In the genomic region with DNA sequence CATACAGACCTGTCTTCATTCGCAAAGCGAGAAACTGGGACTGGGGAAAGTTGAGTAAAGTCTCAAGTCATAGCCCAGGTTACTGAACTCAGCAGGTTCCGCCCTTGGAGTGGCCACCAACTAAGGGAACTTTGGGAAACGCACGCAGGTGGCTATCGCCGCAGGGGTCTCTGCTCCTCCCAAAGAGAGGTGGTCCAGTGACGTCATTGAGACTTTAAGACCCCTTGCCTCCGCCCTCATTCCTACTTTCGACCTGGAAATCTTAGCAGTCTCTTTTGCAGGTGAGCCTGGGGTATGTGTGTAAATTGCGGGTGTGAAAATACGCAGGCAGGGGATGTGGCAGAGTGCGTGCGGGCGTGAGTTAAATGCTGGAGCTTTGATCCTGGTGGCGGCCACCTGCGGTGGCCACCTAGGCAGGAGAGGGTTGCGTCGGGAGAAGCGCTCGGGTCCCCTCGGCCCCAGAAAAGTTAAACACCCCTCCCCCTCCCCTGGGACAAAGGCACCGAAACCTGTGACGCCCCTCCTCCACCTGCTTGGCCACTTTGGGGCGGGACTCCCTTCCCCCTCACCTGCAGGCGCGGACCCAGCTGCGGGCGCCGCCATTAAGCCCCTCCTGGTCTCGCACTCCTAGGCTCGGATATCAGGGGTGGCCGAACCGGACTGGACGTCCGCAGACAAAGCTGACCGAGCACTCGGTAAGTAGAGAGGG, we compare ENCODE assay signal across 9 mouse cellular contexts. TPM values are rescaled to one million over a fixed set of nuclear protein-coding genes. Genes with fewer than 3 reads are reported as not detected.
DNase-seq lines count a peak whose midpoint lies in the region; ATAC-seq lines count a peak whose summit lies in the region.
"Had no signal": no experiment of that assay in that cellular context is flagged by ENCODE, and none has a peak within 500 bp of the region (broad histone marks: within the 10 kb centered on the region; RNA-seq: fewer than 3 reads in every experiment).

TSS of gene Cldn6 (plus strand) at position 123 of the 709 bp plus-strand sequence.

- H3K27me3 ChIP-seq in kidney, embryonic 15.5 days, result peaks cover 76% of the 10 kb centered on the region
- peaks cover 99% of the 10 kb centered on the region for H3K27me3 ChIP-seq in forebrain, embryonic 10.5 days (ENCODE audit: poor library complexity, severe bottlenecking)
- peaks cover 30% of the 10 kb centered on the region; the same call in 1 of the 2 replicates for H3K27me3 ChIP-seq in intestine, embryonic 16.5 days (replicated peaks; ENCODE audit: control insufficient read depth, insufficient read depth, low read length)
- H3K27me3 ChIP-seq in neural tube, embryonic 12.5 days (replicated peaks), result peaks cover 90% of the 10 kb centered on the region

- peaks cover 88% of the 10 kb centered on the region for H3K4me1 ChIP-seq in kidney, embryonic 15.5 days
- H3K4me1 ChIP-seq in forebrain, embryonic 10.5 days, result peaks cover 71% of the 10 kb centered on the region
- H3K4me1 ChIP-seq in intestine, embryonic 16.5 days (ENCODE audit: control insufficient read depth, insufficient read depth, low read length), result peaks cover 53% of the 10 kb centered on the region
- H3K4me1 ChIP-seq in neural tube, embryonic 12.5 days, result peaks cover 40% of the 10 kb centered on the region

- H3K4me2 ChIP-seq in kidney, embryonic 15.5 days, result peak within 1 kb of the TSS; percentile 65
- H3K4me2 ChIP-seq in intestine, embryonic 16.5 days (ENCODE audit: low read depth, low read length), result peak within 1 kb of the TSS; percentile 52
- peak within 1 kb of the TSS; percentile 27 for H3K4me2 ChIP-seq in neural tube, embryonic 12.5 days (replicated peaks)

- H3K4me3 ChIP-seq in kidney, embryonic 15.5 days (replicated peaks), result peak within 1 kb of the TSS; percentile 47
- peak within 1 kb of the TSS; percentile 44 for H3K4me3 ChIP-seq in forebrain, embryonic 10.5 days
- H3K4me3 ChIP-seq in intestine, embryonic 16.5 days (ENCODE audit: low read length), result peak within 1 kb of the TSS; percentile 32
- H3K4me3 ChIP-seq in neural tube, embryonic 12.5 days, result no peak within 1 kb of the TSS

- no peak for DNase-seq in kidney, adult 8-10 months
- DNase-seq in forebrain, embryonic 10.5 days (ENCODE audit: extremely low spot score, low spot score), result no peak
- no peak for DNase-seq in adrenal gland, postnatal 10 days
- DNase-seq in adrenal gland, adult 2 months, result no peak
- DNase-seq in adrenal gland, adult 18-20 months (ENCODE audit: low spot score in 2 of 2), result no peak

- H3K27ac ChIP-seq in kidney, embryonic 15.5 days, result peak within 1 kb of the TSS; percentile 81
- H3K27ac ChIP-seq in forebrain, embryonic 10.5 days, result peak within 1 kb of the TSS; percentile 32; the same call in 1 of the 2 replicates
- no peak within 1 kb of the TSS for H3K27ac ChIP-seq in intestine, embryonic 16.5 days (ENCODE audit: low read length)
- H3K27ac ChIP-seq in neural tube, embryonic 12.5 days, result no peak within 1 kb of the TSS

- H3K9ac ChIP-seq in kidney, embryonic 15.5 days, result peak within 1 kb of the TSS; percentile 47
- H3K9ac ChIP-seq in intestine, embryonic 16.5 days (ENCODE audit: low read depth, low read length), result peak within 1 kb of the TSS; percentile 55
- H3K9ac ChIP-seq in neural tube, embryonic 12.5 days, result no peak within 1 kb of the TSS

- no peak for ATAC-seq in kidney, embryonic 15.5 days (replicated peaks; ENCODE audit: low FRiP score)
- ATAC-seq in intestine, embryonic 16.5 days, result no peak
- no peak for ATAC-seq in neural tube, embryonic 12.5 days (ENCODE audit: low FRiP score, low read depth)

- WGBS in kidney, embryonic 15.5 days, result 2% methylated on average over 38 of the region's 38 CpGs
- WGBS in forebrain, embryonic 10.5 days, result 1% methylated on average over 38 of the region's 38 CpGs
- WGBS in intestine, embryonic 16.5 days, result 3% methylated on average over 38 of the region's 38 CpGs
- WGBS in neural tube, embryonic 12.5 days, result 3% methylated on average over 38 of the region's 38 CpGs

- H3K36me3 ChIP-seq in kidney, embryonic 15.5 days, result no peaks in the 10 kb centered on the region
- H3K36me3 ChIP-seq in forebrain, embryonic 10.5 days (replicated peaks), result no peaks in the 10 kb centered on the region
- no peaks in the 10 kb centered on the region for H3K36me3 ChIP-seq in intestine, embryonic 16.5 days (ENCODE audit: control insufficient read depth, insufficient read depth, low read length)
- no peaks in the 10 kb centered on the region for H3K36me3 ChIP-seq in neural tube, embryonic 12.5 days

- H3K9me3 ChIP-seq in kidney, embryonic 15.5 days (replicated peaks), result no peaks in the 10 kb centered on the region
- no peaks in the 10 kb centered on the region for H3K9me3 ChIP-seq in forebrain, embryonic 10.5 days
- no peaks in the 10 kb centered on the region for H3K9me3 ChIP-seq in intestine, embryonic 16.5 days (ENCODE audit: control insufficient read depth, low read length)
- H3K9me3 ChIP-seq in neural tube, embryonic 12.5 days, result no peaks in the 10 kb centered on the region

RNA-seq across cellular contexts. Expression of gene Cldn6, which starts in this region (rescaled TPM):
- 189 and 191 TPM in 2 replicates for polyA plus RNA-seq in kidney, embryonic 15.5 days (2015; fragmentation: Nextera tagmentation; extraction: Ambion mirVana)
- 28.5 and 32.8 TPM in 2 replicates for polyA plus RNA-seq in forebrain, embryonic 10.5 days (2016; fragmentation: Nextera tagmentation; extraction: Ambion mirVana)
- polyA plus RNA-seq in intestine, embryonic 16.5 days (2015; fragmentation: Nextera tagmentation; extraction: Ambion mirVana), result 18.9 and 23.3 TPM in 2 replicates
- 2.7 and 3.6 TPM in 2 replicates for polyA plus RNA-seq in neural tube, embryonic 12.5 days (2016; fragmentation: Nextera tagmentation; extraction: Ambion mirVana)
- total RNA-seq in adrenal gland, postnatal 10 days (2021), result under 1 TPM in 1 of 2 experiments, not detected in 1; 0.75 TPM
- not detected for total RNA-seq in adrenal gland, adult 2 months (2021)
- not detected in 2 replicates for polyA plus RNA-seq in adrenal gland, adult 2 months (2012; rRNA removed)
- not detected for total RNA-seq in adrenal gland, adult 18-20 months (2021)
- total RNA-seq: common myeloid progenitor, adult 5-6 weeks had no signal

Comparison
In these comparisons a context has a peak if more than half of its experiments do, and no peak if none do; other contexts are left out.
1. H3K27ac ChIP-seq: peak in kidney, embryonic 15.5 days (single experiment) and forebrain, embryonic 10.5 days (single experiment); none in intestine, embryonic 16.5 days (single experiment) and neural tube, embryonic 12.5 days (single experiment).
2. Peak in every context shown above with its lines, with median percentiles within 50 percentile points of each other: H3K4me2 ChIP-seq.